Mouse (Mus musculus): Measurements from ENCODE around the gene Tap1. TPM values are rescaled to one million over a fixed set of nuclear protein-coding genes. Genes with fewer than 3 reads are reported as not detected.

Tap1 gene
- polyA plus RNA-seq, 1 experiment: 1.8 TPM

DNA sequence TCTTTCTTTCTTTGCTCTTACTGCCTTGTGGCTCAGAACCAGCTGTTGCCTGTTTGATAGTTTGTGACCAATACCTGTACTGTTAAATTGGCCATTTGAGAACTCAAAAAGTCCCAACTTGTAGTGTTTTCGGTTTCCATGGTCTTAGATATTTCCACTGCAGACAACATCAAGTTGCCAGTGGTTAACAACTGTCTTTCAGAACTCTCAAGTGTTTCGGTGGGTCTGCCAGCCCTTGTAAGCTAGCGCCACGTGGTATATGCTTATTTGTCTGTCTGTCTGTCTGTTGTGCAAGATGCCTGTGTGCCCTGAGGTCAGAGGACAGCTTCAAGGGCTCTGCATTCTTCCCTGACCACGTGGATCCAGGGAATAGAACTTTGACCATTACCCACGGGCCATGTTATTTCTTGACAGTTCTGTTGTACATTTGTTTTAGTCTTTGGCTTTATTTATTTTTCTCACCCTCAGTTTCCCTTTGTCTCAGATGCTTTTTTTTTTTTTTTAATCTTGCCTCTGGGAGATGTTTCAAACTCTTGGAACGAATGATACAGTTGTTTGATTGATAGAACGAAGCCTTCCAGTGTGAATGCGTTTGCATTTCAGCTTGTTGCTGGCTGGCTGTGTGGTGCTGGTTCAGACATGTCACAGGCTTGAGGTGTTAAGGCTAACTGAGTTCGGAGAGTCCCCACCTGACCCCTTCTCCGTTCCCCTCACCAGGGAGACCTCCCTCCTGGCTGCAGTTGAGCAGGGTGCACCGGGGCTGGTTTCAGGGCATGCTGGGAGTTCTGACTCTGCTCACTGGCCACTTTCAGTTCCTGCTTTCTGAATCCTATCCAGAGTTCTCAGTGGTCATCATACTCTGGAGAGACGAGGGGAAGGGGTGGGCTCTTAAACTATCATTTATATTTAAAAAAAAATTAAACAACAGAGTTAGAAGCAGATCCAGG is 7.2 kb upstream of the Tap1 start:
- DNase-seq (ENCODE audit: low read depth): no peak
- no peak for TF ChIP-seq POLR2A (IDR thresholded peaks at IDR 0.05; ENCODE audit: borderline replicate concordance, extremely low read depth, insufficient read depth, insufficient read length, poor library complexity, severe bottlenecking)
- TF ChIP-seq CTCF (IDR thresholded peaks at IDR 0.05; ENCODE audit: borderline replicate concordance, extremely low read depth, insufficient read depth, insufficient read length): no peak

DNA sequence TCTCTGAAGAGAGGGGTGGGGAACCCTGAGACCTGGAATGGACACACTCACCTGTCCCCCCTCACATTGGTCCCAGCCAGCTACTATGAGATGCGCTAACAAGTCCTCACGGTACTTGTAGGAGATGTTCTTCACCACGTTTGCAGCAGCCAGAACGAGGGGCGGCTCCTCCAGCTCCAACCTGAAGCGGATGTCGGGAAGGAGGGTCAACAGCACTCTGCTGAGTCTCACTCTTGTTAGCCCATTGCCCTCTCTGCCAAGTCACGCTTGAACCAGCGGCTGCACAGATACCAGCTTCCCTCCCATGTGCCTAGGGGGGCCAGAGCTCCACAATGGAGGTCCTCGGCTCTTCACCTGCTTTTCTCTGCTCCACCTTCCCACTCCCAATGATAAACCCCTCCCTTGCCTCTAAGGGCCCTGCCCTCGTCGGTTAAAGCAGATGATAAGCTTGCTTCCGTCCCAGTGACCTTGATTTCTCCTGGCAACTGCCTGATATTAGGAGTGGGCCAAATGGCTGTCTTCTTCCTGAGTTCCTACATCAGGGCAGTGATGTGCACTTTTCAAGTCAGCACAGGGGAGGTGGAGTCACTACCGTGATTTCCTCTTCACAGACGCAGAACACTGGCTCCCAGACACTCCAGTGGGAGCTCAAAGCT is 3.7 kb upstream of the Tap1 start:
- TF ChIP-seq POLR2A (IDR thresholded peaks at IDR 0.05; ENCODE audit: borderline replicate concordance, extremely low read depth, insufficient read depth, insufficient read length, poor library complexity, severe bottlenecking): no peak

DNA sequence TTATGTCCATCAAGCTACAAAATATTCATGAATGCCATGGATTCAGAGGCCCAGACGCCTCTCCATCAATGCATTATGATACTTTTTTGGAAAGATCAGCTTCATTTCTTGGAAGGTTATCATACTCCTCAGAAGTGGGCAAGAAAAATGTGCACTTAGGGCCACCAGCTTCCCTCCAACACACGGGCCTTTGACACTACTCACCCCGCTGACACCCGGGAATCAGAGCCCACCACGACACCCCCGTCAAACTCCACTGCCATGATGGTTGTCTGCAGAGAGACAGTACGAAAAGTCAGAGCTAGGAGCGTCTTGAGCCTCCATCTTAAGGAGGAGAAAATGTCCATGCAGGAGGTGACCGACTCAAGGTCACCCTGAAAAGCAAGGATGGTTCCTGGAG is 1.8 kb upstream of the Tap1 start:
- DNase-seq (ENCODE audit: low read depth): no peak
- TF ChIP-seq CTCF (IDR thresholded peaks at IDR 0.05; ENCODE audit: borderline replicate concordance, extremely low read depth, insufficient read depth, insufficient read length): no peak
- TF ChIP-seq POLR2A (IDR thresholded peaks at IDR 0.05; ENCODE audit: borderline replicate concordance, extremely low read depth, insufficient read depth, insufficient read length, poor library complexity, severe bottlenecking): no peak

More for the DNA sequence above, 3.7 kb upstream of the Tap1 start:
- DNase-seq (ENCODE audit: low read depth): no peak

DNA sequence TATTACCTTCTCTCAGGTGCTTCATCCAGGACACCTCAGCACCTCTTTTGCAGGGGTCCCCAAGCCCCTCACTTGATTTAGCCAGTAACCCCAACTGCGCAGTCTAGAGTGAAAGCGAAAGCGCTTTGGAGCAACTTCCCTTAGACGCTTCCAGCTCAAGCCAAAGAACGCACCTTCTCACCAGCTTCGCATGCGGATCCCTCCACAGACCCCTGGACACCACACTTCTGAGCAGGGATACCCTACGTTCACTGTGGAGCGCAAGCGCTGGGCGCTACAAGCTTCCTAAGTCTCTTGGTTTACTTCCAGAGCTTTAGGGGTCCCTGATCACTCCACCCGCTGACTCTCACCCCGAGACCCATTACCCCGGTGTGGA is 480 bp upstream of the Tap1 start:
- DNase-seq (ENCODE audit: low read depth): no peak
- TF ChIP-seq CTCF (IDR thresholded peaks at IDR 0.05; ENCODE audit: borderline replicate concordance, extremely low read depth, insufficient read depth, insufficient read length): no peak
- TF ChIP-seq POLR2A (IDR thresholded peaks at IDR 0.05; ENCODE audit: borderline replicate concordance, extremely low read depth, insufficient read depth, insufficient read length, poor library complexity, severe bottlenecking): no peak

DNA sequence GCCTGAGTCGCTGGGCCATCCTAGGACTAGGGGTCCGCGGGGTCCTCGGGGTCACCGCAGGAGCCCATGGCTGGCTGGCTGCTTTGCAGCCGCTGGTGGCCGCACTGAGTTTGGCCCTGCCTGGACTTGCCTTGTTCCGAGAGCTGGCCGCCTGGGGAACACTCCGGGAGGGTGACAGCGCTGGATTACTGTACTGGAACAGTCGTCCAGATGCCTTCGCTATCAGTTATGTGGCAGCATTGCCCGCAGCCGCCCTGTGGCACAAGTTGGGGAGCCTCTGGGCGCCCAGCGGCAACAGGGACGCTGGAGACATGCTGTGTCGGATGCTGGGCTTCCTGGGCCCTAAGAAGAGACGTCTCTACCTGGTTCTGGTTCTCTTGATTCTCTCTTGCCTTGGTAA is 657 bp downstream of the Tap1 start:
- TF ChIP-seq CTCF (IDR thresholded peaks at IDR 0.05; ENCODE audit: borderline replicate concordance, extremely low read depth, insufficient read depth, insufficient read length) (no peak), POLR2A (IDR thresholded peaks at IDR 0.05; ENCODE audit: borderline replicate concordance, extremely low read depth, insufficient read depth, insufficient read length, poor library complexity, severe bottlenecking) (no peak)
- no peak for DNase-seq (ENCODE audit: low read depth)

DNA sequence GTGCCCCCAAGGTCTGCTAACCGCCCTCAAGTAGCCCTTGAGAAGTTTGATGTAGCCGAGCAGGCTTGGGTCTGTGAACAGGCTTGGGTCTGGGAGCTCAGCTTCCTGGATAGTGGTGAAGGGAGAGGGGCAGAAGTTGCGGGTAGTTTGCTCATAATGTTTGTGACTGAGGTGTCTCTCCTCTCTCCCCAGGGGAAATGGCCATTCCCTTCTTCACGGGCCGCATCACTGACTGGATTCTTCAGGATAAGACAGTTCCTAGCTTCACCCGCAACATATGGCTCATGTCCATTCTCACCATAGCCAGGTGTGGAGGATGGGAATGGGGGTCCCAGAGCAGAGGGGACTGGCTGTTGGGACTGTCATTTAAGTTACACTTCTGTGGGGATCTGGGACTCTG is 1.6 kb downstream of the Tap1 start:
- TF ChIP-seq POLR2A (IDR thresholded peaks at IDR 0.05; ENCODE audit: borderline replicate concordance, extremely low read depth, insufficient read depth, insufficient read length, poor library complexity, severe bottlenecking) (no peak), CTCF (IDR thresholded peaks at IDR 0.05; ENCODE audit: borderline replicate concordance, extremely low read depth, insufficient read depth, insufficient read length) (no peak)
- no peak for DNase-seq (ENCODE audit: low read depth)

DNA sequence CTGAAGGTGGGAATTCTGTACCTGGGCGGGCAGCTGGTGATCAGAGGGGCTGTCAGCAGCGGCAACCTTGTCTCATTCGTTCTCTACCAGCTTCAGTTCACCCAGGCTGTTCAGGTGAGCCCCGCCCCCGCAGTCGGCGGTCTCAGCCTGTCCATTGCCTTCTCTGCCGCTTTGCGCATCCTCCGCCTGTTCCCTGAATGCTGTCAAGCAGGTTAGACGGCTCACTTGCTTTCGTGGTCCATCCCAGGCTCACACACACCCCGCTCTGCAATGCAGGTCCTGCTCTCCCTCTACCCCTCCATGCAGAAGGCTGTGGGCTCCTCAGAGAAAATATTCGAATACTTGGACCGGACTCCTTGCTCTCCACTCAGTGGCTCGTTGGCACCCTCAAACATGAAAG is 5.5 kb downstream of the Tap1 start:
- no peak for TF ChIP-seq CTCF (IDR thresholded peaks at IDR 0.05; ENCODE audit: borderline replicate concordance, extremely low read depth, insufficient read depth, insufficient read length)
- TF ChIP-seq POLR2A (IDR thresholded peaks at IDR 0.05; ENCODE audit: borderline replicate concordance, extremely low read depth, insufficient read depth, insufficient read length, poor library complexity, severe bottlenecking): no peak
- DNase-seq (ENCODE audit: low read depth): no peak

DNA sequence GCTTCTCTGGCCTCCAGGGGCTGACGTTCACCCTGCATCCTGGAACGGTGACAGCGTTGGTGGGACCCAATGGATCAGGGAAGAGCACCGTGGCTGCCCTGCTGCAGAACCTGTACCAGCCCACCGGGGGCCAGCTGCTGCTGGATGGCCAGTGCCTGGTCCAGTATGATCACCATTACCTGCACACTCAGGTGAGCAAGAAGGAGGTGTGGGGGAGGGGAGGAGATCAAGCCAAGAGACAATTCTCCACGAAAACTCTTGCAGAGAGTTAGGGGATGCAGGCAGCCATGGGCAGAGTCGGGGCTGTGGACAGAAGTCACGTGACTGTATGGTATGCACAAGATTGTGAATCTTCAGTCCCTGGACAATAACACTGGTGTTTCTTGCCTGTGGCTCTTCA is 6.1 kb downstream of the Tap1 start:
- no peak for DNase-seq (ENCODE audit: low read depth)
- TF ChIP-seq CTCF (IDR thresholded peaks at IDR 0.05; ENCODE audit: borderline replicate concordance, extremely low read depth, insufficient read depth, insufficient read length): no peak
- no peak for TF ChIP-seq POLR2A (IDR thresholded peaks at IDR 0.05; ENCODE audit: borderline replicate concordance, extremely low read depth, insufficient read depth, insufficient read length, poor library complexity, severe bottlenecking)

DNA sequence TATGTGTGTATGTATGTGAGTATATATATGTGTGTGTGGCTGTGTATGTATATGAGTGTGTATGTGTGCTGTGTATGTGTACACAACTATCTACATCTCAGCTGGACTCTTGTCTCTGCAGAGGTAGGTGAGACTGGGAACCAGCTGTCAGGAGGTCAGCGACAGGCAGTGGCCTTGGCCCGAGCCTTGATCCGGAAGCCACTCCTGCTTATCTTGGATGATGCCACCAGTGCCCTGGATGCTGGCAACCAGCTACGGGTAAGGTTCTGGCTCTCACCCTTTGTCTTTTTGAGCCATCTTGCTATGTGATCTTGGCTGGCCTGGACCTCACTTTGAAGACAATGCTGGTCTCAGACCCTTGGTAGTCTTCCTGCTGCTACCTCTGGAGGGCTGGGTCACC is 7.4 kb downstream of the Tap1 start:
- no peak for TF ChIP-seq CTCF (IDR thresholded peaks at IDR 0.05; ENCODE audit: borderline replicate concordance, extremely low read depth, insufficient read depth, insufficient read length)
- TF ChIP-seq POLR2A (IDR thresholded peaks at IDR 0.05; ENCODE audit: borderline replicate concordance, extremely low read depth, insufficient read depth, insufficient read length, poor library complexity, severe bottlenecking): no peak
- no peak for DNase-seq (ENCODE audit: low read depth)

DNA sequence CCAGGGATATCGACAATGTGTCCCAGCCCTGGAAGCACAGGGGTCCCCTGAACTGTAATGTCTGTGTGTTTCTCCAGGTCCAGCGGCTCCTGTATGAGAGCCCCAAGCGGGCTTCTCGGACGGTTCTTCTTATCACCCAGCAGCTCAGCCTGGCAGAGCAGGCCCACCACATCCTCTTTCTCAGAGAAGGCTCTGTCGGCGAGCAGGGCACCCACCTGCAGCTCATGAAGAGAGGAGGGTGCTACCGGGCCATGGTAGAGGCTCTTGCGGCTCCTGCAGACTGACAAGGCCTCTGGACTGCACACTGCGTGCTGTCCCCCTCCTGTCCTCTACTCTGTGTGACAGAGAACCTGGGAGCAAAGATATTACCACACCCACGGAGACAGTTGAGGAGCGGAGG is 9.1 kb downstream of the Tap1 start:
- TF ChIP-seq CTCF (IDR thresholded peaks at IDR 0.05; ENCODE audit: borderline replicate concordance, extremely low read depth, insufficient read depth, insufficient read length) (no peak), POLR2A (IDR thresholded peaks at IDR 0.05; ENCODE audit: borderline replicate concordance, extremely low read depth, insufficient read depth, insufficient read length, poor library complexity, severe bottlenecking) (no peak)
- DNase-seq (ENCODE audit: low read depth): no peak

DNA sequence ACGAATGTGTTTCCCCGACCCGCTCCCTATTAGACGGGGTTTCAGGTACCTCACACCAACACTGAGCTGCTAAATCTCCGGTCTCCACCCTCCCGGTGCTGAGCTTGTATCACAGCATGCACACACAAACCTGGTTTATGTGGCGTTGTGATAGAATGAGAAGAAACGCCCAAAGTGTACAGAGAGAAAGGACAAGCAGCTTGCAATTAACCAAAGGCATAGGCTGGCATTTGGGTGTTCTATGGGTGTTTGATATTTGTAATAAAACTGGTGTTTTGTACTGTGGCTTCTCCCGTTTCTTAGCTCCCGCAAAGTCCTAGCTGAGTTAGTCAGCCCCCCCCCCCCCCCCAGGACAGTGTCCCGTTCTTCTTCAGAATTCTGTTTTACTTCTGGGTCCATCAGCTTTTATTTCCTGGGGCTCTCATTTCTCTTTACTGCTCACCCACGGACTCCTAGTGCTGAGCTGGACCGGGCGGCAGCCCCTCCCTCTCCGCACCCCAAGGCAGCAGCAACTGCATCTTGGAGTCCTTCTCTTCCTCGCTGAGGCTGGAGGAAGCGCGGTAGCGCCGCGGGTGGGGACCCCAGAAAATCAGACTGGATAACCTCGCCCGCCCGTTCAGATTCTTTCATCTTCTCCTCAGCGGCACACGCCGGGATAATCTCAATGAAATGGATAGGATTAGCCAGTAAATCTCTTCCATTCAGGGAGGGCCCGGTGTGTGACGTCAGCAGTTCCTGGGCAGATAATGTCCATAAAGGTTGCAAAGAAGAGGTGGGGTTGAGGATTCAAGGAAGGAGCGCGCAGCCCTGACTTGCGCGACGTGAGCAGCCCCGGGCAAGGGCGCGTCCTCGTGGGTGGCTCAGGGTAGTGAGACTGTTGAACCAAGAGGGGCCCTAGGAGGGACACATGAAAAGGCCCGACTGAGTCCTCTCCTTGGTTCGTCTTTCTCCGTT is 9.9 kb downstream of the Tap1 start, which contains the start of gene Psmb8:
Gene Psmb8 (plus strand): TSS at position 781 of the 954 bp plus-strand sequence.
- peak; percentile 92 for DNase-seq (ENCODE audit: low read depth)
- no peak for TF ChIP-seq CTCF (IDR thresholded peaks at IDR 0.05; ENCODE audit: borderline replicate concordance, extremely low read depth, insufficient read depth, insufficient read length)
- TF ChIP-seq POLR2A (IDR thresholded peaks at IDR 0.05; ENCODE audit: borderline replicate concordance, extremely low read depth, insufficient read depth, insufficient read length, poor library complexity, severe bottlenecking): no peak

All from brain, embryonic 14.5 days (tissue).